Mouse (Mus musculus) liver, embryonic 14.5 days (tissue): ENCODE data around the gene Rsc1a1. TPM values are rescaled to one million over a fixed set of nuclear protein-coding genes. Genes with fewer than 3 reads are reported as not detected.

Source experiments
- ATAC-seq: fragments of 200-750 bp; cut with Nextera tagmentation; 2 replicates; pipeline ENCODE4 v1.8.0; 2017; ENCODE audit warnings: moderate number of reproducible peaks, mild to moderate bottlenecking, moderate library complexity; ENCODE audit not compliant: insufficient read depth
- DNase-seq, 3 experiments: peaks; one replicate each; pipeline ENCODE4 v3.0.0-alpha.2; 2012 to 2013; ENCODE audit warnings: low read depth in 3 of 3, low spot score in 3 of 3
- H3K27ac ChIP-seq: fragments of 300-500 bp; sonication (generic); 2 replicates; pipeline ENCODE4 v1.5.1; 2014; ENCODE audit warnings: moderate library complexity, mild to moderate bottlenecking, control low read depth, inconsistent platforms
- H3K27me3 ChIP-seq: fragments of 300-500 bp; sonication (generic); 2 replicates; pipeline ENCODE4 v1.6.1; 2014; ENCODE audit warnings: mild to moderate bottlenecking, low read length, moderate library complexity; ENCODE audit not compliant: control insufficient read depth, insufficient read depth
- H3K36me3 ChIP-seq: fragments of 300-500 bp; sonication (generic); replicated peaks from 2 replicates; pipeline ENCODE4 v1.6.1; 2014; ENCODE audit warnings: low read depth; ENCODE audit not compliant: control insufficient read depth, insufficient read depth
- H3K4me1 ChIP-seq, 2 experiments: fragments of 200-500 bp in 1 of 2; fragments of 300-500 bp in 1 of 2; sonication (generic) in 1 of 2; replicated peaks; 2 replicates each; pipeline ENCODE4 v1.6.1; 2012 to 2014; ENCODE audit warnings: antibody characterized with exemption in 1 of 2, inconsistent platforms in 1 of 2, low read length in 1 of 2; ENCODE audit not compliant: control insufficient read depth in 2 of 2, insufficient read depth in 2 of 2
- H3K4me2 ChIP-seq: fragments of 300-500 bp; sonication (generic); 2 replicates; pipeline ENCODE4 v1.6.1; 2014; ENCODE audit warnings: low read depth, mild to moderate bottlenecking, control low read depth, moderate library complexity
- H3K4me3 ChIP-seq, 2 experiments: fragments of 200-500 bp in 1 of 2; fragments of 300-500 bp in 1 of 2; sonication (generic) in 1 of 2; 2 replicates each; pipeline ENCODE4 v1.5.1; 2012 to 2014; ENCODE audit warnings: low read depth in 2 of 2, low read length in 2 of 2, mild to moderate bottlenecking in 2 of 2, control low read depth in 1 of 2, inconsistent platforms in 1 of 2, moderate library complexity in 1 of 2; ENCODE audit not compliant: insufficient read depth in 1 of 2
- H3K9ac ChIP-seq: fragments of 300-500 bp; sonication (generic); replicated peaks from 2 replicates; pipeline ENCODE4 v1.6.1; 2014; ENCODE audit warnings: mild to moderate bottlenecking, control low read depth, moderate library complexity
- H3K9me3 ChIP-seq: fragments of 300-500 bp; sonication (generic); 2 replicates; pipeline ENCODE4 v1.6.1; 2016; ENCODE audit warnings: low read length, mixed read lengths; ENCODE audit not compliant: control insufficient read depth
- CTCF ChIP-seq: IDR thresholded peaks from 2 replicates; pipeline ENCODE4 v1.5.1; 2016; ENCODE audit warnings: antibody characterized with exemption, low read depth, control low read depth
- EP300 ChIP-seq: IDR thresholded peaks from 2 replicates; pipeline ENCODE4 v1.6.1; 2016; ENCODE audit warnings: antibody characterized with exemption, low read depth
- WGBS: fragments of 180-500 bp; shearing (Covaris S2); extraction: QIAGEN DNeasy Blood & Tissue Kit; methylation state at CpG from one replicate; pipeline ENCODE4 v1.1.7; 2014; ENCODE audit not compliant: insufficient replicate concordance; 5-methylcytosine and 5-hydroxymethylcytosine counted together
- polyA plus RNA-seq, 2 experiments: library from polyadenylated mRNA; depleted of rRNA in 1 of 2; stranded (reverse) in 1 of 2; unstranded in 1 of 2; fragments of >200 nt; fragmentation: Nextera tagmentation in 1 of 2; extraction: Ambion mirVana in 1 of 2; gene quantifications; 2 replicates each; pipeline versions ENCODE4 v1.2.1 to v1.2.3; 2012 to 2014

Gene Rsc1a1
- polyA plus RNA-seq, 2 experiments = 2.1 to 3.9 TPM

DNA sequence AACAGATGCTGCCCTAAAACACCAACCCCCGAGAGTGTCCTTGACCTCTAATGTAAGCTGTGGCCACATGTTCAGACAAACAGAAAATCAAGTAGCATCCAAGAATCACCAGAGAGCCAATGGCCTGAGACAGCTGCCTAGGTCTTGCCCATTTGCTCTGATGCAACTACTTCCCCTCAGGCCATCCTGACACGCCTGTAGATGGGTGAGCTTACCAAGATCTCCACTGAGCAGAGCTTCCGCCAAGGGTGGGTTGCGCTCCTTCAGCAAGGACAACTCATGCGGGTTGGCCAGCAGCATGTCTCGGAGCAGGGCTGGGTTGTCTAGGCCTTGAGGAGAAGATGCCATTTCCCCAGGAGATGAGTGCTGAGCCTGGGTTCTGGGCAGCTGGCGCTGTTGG lies 22.6 kb upstream of the Rsc1a1 start:
- ATAC-seq = no peak
- TF ChIP-seq EP300 = no peak
- TF ChIP-seq CTCF = no peak
- Histone ChIP-seq H3K4me3 (no peak overlapping the region), H3K9ac (no peak overlapping the region), H3K36me3 (peaks cover 93% of the 10 kb centered on the region), H3K27ac (no peak overlapping the region), H3K9me3 (no peaks in the 10 kb centered on the region), H3K27me3 (no peaks in the 10 kb centered on the region), H3K4me1 (no peaks in the 10 kb centered on the region), H3K4me2 (no peak overlapping the region)
- DNase-seq = no peak
- 89% methylated on average over 7 of the region's 7 CpGs for WGBS

GRCm38 (mm10) chr4:141705331-141705730 lies 19.9 kb upstream of the Rsc1a1 start:
- Histone ChIP-seq H3K4me1 (no peaks in the 10 kb centered on the region), H3K4me3 (no peak overlapping the region), H3K9ac (no peak overlapping the region), H3K4me2 (no peak overlapping the region), H3K27me3 (no peaks in the 10 kb centered on the region), H3K27ac (no peak overlapping the region), H3K9me3 (no peaks in the 10 kb centered on the region), H3K36me3 (peaks cover 94% of the 10 kb centered on the region)
- WGBS = 78% methylated on average over 4 of the region's 4 CpGs
- DNase-seq = no peak
- ATAC-seq = no peak
- TF ChIP-seq EP300 (no peak), CTCF (no peak)

DNA sequence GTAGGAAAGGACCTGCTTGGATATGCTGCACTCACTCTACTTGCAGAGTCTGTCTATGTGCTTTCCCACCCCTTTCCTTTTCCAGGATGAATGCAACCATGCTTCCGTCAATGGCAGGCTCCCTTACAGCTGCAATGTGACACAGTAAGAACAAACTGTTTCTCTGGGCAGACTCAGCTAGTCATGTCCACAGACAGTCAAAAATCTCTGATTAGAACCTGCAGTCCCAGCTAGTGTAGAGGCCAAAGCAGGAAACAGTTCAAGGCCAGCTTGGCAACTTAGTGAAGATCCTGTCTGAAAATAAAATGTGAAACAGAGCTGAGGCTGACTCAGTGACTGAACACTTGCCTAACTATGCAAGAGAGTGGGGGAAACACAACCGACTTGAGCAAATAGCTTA lies 19.2 kb upstream of the Rsc1a1 start:
- Histone ChIP-seq H3K27ac (no peak overlapping the region), H3K27me3 (no peaks in the 10 kb centered on the region), H3K9ac (no peak overlapping the region), H3K9me3 (no peaks in the 10 kb centered on the region), H3K4me2 (no peak overlapping the region), H3K36me3 (peaks cover 90% of the 10 kb centered on the region), H3K4me1 (peaks cover 0 to 2% of the 10 kb centered on the region in 2 experiments; a peak in 1 of 4 replicates), H3K4me3 (no peak overlapping the region)
- 92% methylated on average over 2 of the region's 2 CpGs for WGBS
- DNase-seq (no peak), ATAC-seq (no peak)
- no peak for TF ChIP-seq CTCF
- no peak for TF ChIP-seq EP300

DNA sequence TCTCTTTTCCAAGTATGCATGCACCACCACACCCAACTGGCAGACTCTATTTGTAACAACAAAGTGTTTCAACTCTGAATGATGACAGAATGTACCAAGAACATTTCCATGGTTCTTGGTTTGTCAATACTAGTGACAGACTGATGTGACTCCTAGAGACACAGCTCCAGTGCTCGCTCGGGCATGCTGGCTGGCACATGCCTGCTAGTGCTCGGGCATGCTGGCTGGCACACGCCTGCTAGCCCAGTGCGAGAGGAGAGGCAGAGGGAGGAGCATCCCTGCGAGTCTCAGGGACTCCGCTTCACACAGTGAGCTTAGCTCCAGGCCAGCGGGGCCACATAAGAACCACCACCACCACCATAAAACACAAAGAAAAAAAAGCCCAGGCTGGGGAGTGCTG lies 9.3 kb upstream of the Rsc1a1 start:
- 84% methylated on average over 8 of the region's 8 CpGs for WGBS
- Histone ChIP-seq H3K4me2 (no peak overlapping the region), H3K36me3 (peaks cover 82% of the 10 kb centered on the region)

GRCm38 (mm10) chr4:141688505-141688904 lies 3.1 kb upstream of the Rsc1a1 start:
- H3K27ac ChIP-seq = no peak overlapping the region
- WGBS = 48% methylated on average over 8 of the region's 8 CpGs
- H3K9ac ChIP-seq = no peak overlapping the region
- no peak for ATAC-seq
- H3K27me3 ChIP-seq = no peaks in the 10 kb centered on the region
- peaks cover 81% of the 10 kb centered on the region for H3K36me3 ChIP-seq
- H3K4me1 ChIP-seq = no peaks in the 10 kb centered on the region
- H3K4me3 ChIP-seq = no peak overlapping the region
- no peak for DNase-seq
- H3K9me3 ChIP-seq = no peaks in the 10 kb centered on the region
- no peak for TF ChIP-seq EP300
- TF ChIP-seq CTCF = no peak
- H3K4me2 ChIP-seq = no peak overlapping the region

More for the DNA sequence above, 9.3 kb upstream of the Rsc1a1 start:
- ATAC-seq = no peak
- Histone ChIP-seq H3K9ac (no peak overlapping the region), H3K4me3 (no peak overlapping the region), H3K9me3 (no peaks in the 10 kb centered on the region), H3K27ac (no peak overlapping the region), H3K27me3 (no peaks in the 10 kb centered on the region), H3K4me1 (no peaks in the 10 kb centered on the region)
- DNase-seq = no peak
- no peak for TF ChIP-seq EP300
- TF ChIP-seq CTCF = no peak

- no peak overlapping the region for H3K4me2 ChIP-seq
- H3K9me3 ChIP-seq = no peaks in the 10 kb centered on the region
- no peak overlapping the region for H3K27ac ChIP-seq
- H3K9ac ChIP-seq = no peak overlapping the region
- ATAC-seq (no peak), DNase-seq (no peak)
- H3K36me3 ChIP-seq = peaks cover 69% of the 10 kb centered on the region
- H3K27me3 ChIP-seq = no peaks in the 10 kb centered on the region
- H3K4me3 ChIP-seq = no peak overlapping the region
- 82% methylated on average over 8 of the region's 8 CpGs for WGBS
- H3K4me1 ChIP-seq = no peaks in the 10 kb centered on the region
- no peak for TF ChIP-seq CTCF
- TF ChIP-seq EP300 = no peak
Observed at GRCm38 (mm10) chr4:141686525-141686924, 1.1 kb upstream of the Rsc1a1 start.
